Mouse (Mus musculus) midbrain, embryonic 13.5 days (tissue): ENCODE results near the gene Taar7b. TPM values are rescaled to one million over a fixed set of nuclear protein-coding genes. Genes with fewer than 3 reads are reported as not detected.

ENCODE experiments used
- ATAC-seq: fragments of 200-750 bp; cut with Nextera tagmentation; 2 replicates; pipeline ENCODE4 v1.8.0; 2017; ENCODE audit warnings: mild to moderate bottlenecking, moderate TSS enrichment, moderate library complexity
- H3K27ac ChIP-seq: fragments of 300-500 bp; sonication (generic); 2 replicates; pipeline ENCODE4 v1.5.1; 2015; ENCODE audit warnings: inconsistent platforms, mild to moderate bottlenecking, moderate library complexity
- H3K27me3 ChIP-seq: fragments of 300-500 bp; sonication (generic); 2 replicates; pipeline ENCODE4 v1.6.1; 2015; ENCODE audit warnings: mild to moderate bottlenecking, inconsistent platforms
- H3K36me3 ChIP-seq: fragments of 300-500 bp; sonication (generic); 2 replicates; pipeline ENCODE4 v1.6.1; 2015; ENCODE audit warnings: mild to moderate bottlenecking, inconsistent platforms
- H3K4me1 ChIP-seq: fragments of 300-500 bp; sonication (generic); replicated peaks from 2 replicates; pipeline ENCODE4 v1.6.1; 2015; ENCODE audit warnings: inconsistent platforms
- H3K4me2 ChIP-seq: fragments of 300-500 bp; sonication (generic); replicated peaks from 2 replicates; pipeline ENCODE4 v1.6.1; 2015; ENCODE audit warnings: moderate library complexity, mild to moderate bottlenecking, inconsistent platforms
- H3K4me3 ChIP-seq: fragments of 300-500 bp; sonication (generic); replicated peaks from 2 replicates; pipeline ENCODE4 v1.5.1; 2015; ENCODE audit warnings: mild to moderate bottlenecking, inconsistent platforms
- H3K9ac ChIP-seq: fragments of 300-500 bp; sonication (generic); replicated peaks from 2 replicates; pipeline ENCODE4 v1.6.1; 2015; ENCODE audit warnings: mild to moderate bottlenecking, inconsistent platforms
- H3K9me3 ChIP-seq: fragments of 300-500 bp; sonication (generic); 2 replicates; pipeline ENCODE4 v1.6.1; 2016; ENCODE audit warnings: mild to moderate bottlenecking, inconsistent platforms
- WGBS: fragments of 180-500 bp; shearing (Covaris S2); methylation state at CpG from one replicate; pipeline ENCODE4 v1.1.7; 2015; 5-methylcytosine and 5-hydroxymethylcytosine counted together
- polyA plus RNA-seq: library from polyadenylated mRNA; unstranded; fragments of >200 nt; fragmentation: Nextera tagmentation; extraction: Ambion mirVana; gene quantifications from 2 replicates; pipeline ENCODE4 v1.2.1, GENCODE M21; 2015

Taar7b gene
- polyA plus RNA-seq, 1 experiment from 2014 or later = not detected

DNA sequence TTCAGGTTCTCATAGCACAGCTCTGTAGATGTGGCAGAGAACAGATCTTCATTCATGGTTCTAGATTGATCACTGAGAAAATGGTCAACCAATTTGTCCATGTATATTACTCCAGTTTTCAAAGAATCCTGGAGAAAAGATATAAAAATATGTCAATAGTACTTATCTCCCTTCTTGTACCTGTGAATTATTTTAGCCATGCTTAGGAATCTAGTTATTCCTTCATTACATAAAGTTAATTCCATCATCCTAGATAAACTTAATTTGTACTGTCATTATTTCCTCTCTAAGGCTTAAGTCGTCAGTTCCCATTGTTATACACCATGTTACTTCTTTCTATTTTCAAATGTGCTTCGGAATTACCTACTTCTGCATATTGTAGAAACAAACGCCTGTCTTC, 6.4 kb upstream of the Taar7b start, which contains the start of gene Taar7a:
TSS of gene Taar7a (minus strand) at position 101 of the 400 bp plus-strand sequence.
- Histone ChIP-seq H3K4me2 (no peak within 1 kb of the TSS), H3K27ac (no peak within 1 kb of the TSS), H3K9me3 (no peaks in the 10 kb centered on the region), H3K27me3 (no peaks in the 10 kb centered on the region), H3K9ac (no peak within 1 kb of the TSS), H3K4me1 (no peaks in the 10 kb centered on the region), H3K4me3 (no peak within 1 kb of the TSS), H3K36me3 (no peaks in the 10 kb centered on the region)
- no peak for ATAC-seq
- 75% methylated on average over 3 of the region's 3 CpGs for WGBS

GRCm38 (mm10) chr10:24006442-24006841, 6.7 kb downstream of the Taar7b start:
- H3K9ac ChIP-seq = no peak overlapping the region
- 71% methylated on average over 1 of the region's 1 CpGs for WGBS
- H3K36me3 ChIP-seq = no peaks in the 10 kb centered on the region
- no peaks in the 10 kb centered on the region for H3K4me1 ChIP-seq
- no peak overlapping the region for H3K4me2 ChIP-seq
- no peak for ATAC-seq
- no peak overlapping the region for H3K27ac ChIP-seq
- no peaks in the 10 kb centered on the region for H3K27me3 ChIP-seq
- H3K4me3 ChIP-seq = no peak overlapping the region
- no peaks in the 10 kb centered on the region for H3K9me3 ChIP-seq

DNA sequence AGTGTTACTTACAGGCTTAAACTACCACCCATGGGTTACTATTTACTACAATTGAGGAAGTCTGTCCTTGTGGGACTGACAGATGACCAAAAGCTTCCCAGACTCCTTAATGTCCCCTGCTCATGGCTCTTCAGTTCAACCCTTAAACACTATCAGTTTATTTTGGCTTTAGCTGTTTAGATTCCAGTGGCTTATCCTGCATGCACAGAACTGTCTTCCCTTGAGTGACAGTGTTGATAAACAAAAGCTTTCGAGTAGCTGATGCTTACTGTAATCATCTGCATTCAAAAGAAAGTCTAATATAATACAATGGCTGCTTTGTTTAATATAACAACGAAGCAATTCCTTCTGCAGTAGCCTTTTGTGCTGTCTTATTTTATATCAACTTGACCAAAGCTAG, 7.3 kb downstream of the Taar7b start:
- no peak overlapping the region for H3K9ac ChIP-seq
- no peak for ATAC-seq
- WGBS = 72% methylated on average over 2 of the region's 2 CpGs

DNA sequence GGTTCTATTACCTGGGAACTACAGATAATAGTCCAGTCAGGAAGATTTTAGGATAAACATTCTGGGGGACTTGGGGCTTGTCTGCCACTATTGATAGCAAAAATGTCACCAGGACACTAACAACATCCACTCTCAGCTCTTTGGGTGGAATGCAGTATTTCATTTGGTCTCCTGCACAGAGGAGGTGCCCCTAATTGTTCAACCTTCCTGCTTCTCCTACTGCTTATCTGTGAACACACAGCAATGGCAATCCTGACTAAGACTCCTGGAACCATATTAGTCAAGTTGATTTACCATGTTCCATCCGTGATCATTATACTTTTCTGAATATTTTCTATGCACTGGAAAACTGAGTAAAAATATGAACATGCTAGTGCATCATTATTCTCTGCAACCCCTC, 8.4 kb downstream of the Taar7b start:
- WGBS = 89% methylated on average over 1 of the region's 1 CpGs

More for the DNA sequence above, 7.3 kb downstream of the Taar7b start:
- no peak overlapping the region for H3K4me2 ChIP-seq
- no peaks in the 10 kb centered on the region for H3K36me3 ChIP-seq
- H3K4me3 ChIP-seq = no peak overlapping the region
- H3K9me3 ChIP-seq = no peaks in the 10 kb centered on the region
- H3K4me1 ChIP-seq = no peaks in the 10 kb centered on the region
- H3K27ac ChIP-seq = no peak overlapping the region
- no peaks in the 10 kb centered on the region for H3K27me3 ChIP-seq

GRCm38 (mm10) chr10:24026922-24027321, 27.2 kb downstream of the Taar7b start, which contains the start of gene Taar7d:
TSS of gene Taar7d (plus strand) at chr10:24027222.
- Histone ChIP-seq H3K27ac (no peak within 1 kb of the TSS), H3K36me3 (no peaks in the 10 kb centered on the region), H3K27me3 (no peaks in the 10 kb centered on the region), H3K4me2 (no peak within 1 kb of the TSS), H3K9me3 (no peaks in the 10 kb centered on the region), H3K4me1 (no peaks in the 10 kb centered on the region), H3K9ac (no peak within 1 kb of the TSS), H3K4me3 (no peak within 1 kb of the TSS)
- no peak for ATAC-seq

More for the DNA sequence above, 8.4 kb downstream of the Taar7b start:
- Histone ChIP-seq H3K36me3 (no peaks in the 10 kb centered on the region), H3K9ac (no peak overlapping the region), H3K27ac (no peak overlapping the region), H3K4me1 (no peaks in the 10 kb centered on the region), H3K27me3 (no peaks in the 10 kb centered on the region), H3K4me3 (no peak overlapping the region), H3K9me3 (no peaks in the 10 kb centered on the region), H3K4me2 (no peak overlapping the region)
- no peak for ATAC-seq

GRCm38 (mm10) chr10:24031347-24031746, 31.6 kb downstream of the Taar7b start:
- H3K27ac ChIP-seq = no peak overlapping the region
- no peaks in the 10 kb centered on the region for H3K9me3 ChIP-seq
- no peak overlapping the region for H3K9ac ChIP-seq
- H3K27me3 ChIP-seq = no peaks in the 10 kb centered on the region
- no peak for ATAC-seq
- no peaks in the 10 kb centered on the region for H3K4me1 ChIP-seq
- no peaks in the 10 kb centered on the region for H3K36me3 ChIP-seq
- H3K4me2 ChIP-seq = no peak overlapping the region
- no peak overlapping the region for H3K4me3 ChIP-seq

- H3K27ac ChIP-seq = no peak within 1 kb of the TSS
- H3K9ac ChIP-seq = no peak within 1 kb of the TSS
- 90% methylated on average over 2 of the region's 2 CpGs for WGBS
- no peak within 1 kb of the TSS for H3K4me2 ChIP-seq
- no peaks in the 10 kb centered on the region for H3K4me1 ChIP-seq
- H3K27me3 ChIP-seq = no peaks in the 10 kb centered on the region
- ATAC-seq = no peak
- H3K4me3 ChIP-seq = no peak within 1 kb of the TSS
- no peaks in the 10 kb centered on the region for H3K9me3 ChIP-seq
- no peaks in the 10 kb centered on the region for H3K36me3 ChIP-seq
Measured at GRCm38 (mm10) chr10:24037314-24037713, 37.6 kb downstream of the Taar7b start, which contains the start of gene Taar7e. TSS of gene Taar7e (plus strand) at chr10:24037614.

DNA sequence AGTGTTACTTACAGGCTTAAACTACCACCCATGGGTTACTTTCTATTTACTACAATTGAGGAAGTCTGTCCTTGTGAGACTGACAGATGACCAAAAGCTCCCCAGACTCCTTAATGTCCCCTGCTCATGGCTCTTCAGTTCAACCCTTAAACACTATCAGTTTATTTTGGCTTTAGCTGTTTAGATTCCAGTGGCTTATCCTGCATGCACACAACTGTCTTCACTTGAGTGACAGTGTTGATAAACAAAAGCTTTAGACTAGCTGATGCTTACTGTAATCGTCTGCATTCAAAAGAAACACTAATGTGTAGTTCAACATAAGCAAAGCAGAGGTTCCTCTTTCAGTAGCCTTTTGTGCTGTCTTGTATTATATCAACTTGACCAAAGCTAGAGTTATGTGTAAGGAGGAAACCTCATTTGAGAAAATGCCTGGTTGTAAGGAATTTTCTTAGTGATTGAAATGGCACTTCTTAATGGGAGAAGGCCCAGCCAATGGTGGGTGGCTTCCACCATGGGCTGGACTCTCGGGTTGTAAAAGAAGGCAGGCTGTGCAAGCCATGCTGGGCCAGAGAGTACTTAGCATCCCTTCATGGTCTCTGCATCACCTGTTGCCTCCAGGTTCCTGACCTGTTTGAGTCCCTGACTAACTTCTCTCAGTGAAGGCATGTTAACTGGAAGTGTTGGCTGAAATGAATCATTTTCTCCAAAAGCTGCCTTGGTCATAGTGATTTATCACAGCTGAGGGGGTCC, 40.6 kb downstream of the Taar7b start:
- ATAC-seq = no peak

DNA sequence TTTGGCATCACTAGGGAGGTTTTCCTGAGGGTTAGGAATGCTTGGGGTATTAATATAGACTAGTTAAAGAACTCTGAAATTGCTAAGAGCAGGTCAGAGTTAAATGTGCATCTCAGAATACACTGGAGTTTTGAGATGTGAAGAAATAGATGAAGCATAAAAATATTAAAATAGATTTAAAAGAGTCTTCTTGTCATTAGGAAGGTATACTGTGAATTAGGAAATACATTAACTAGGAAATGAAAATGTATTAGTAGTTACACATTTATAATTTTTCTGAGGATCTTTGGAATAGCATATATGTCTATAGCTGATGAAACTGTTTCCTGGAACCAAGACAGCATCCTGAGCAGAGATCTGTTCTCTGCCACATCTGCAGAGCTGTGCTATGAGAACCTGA, 49.5 kb downstream of the Taar7b start, which contains the start of gene Taar7f:
TSS of gene Taar7f (plus strand) at position 301 of the 400 bp plus-strand sequence.
- H3K9me3 ChIP-seq = no peaks in the 10 kb centered on the region
- no peak within 1 kb of the TSS for H3K4me2 ChIP-seq
- H3K27me3 ChIP-seq = no peaks in the 10 kb centered on the region
- no peak within 1 kb of the TSS for H3K9ac ChIP-seq
- H3K27ac ChIP-seq = no peak within 1 kb of the TSS
- H3K4me3 ChIP-seq = no peak within 1 kb of the TSS
- H3K4me1 ChIP-seq = no peaks in the 10 kb centered on the region
- no peak for ATAC-seq
- H3K36me3 ChIP-seq = no peaks in the 10 kb centered on the region

More for the DNA sequence above, 40.6 kb downstream of the Taar7b start:
- Histone ChIP-seq H3K36me3 (no peaks in the 10 kb centered on the region), H3K4me2 (no peak overlapping the region), H3K9me3 (no peaks in the 10 kb centered on the region), H3K27me3 (no peaks in the 10 kb centered on the region), H3K4me3 (no peak overlapping the region), H3K4me1 (no peaks in the 10 kb centered on the region), H3K27ac (no peak overlapping the region), H3K9ac (no peak overlapping the region)
- 77% methylated on average over 2 of the region's 2 CpGs for WGBS

Other genes starting within 250 kb of the Taar7b start
- 113 and 114 TPM in 2 replicates for gene Rps12, start 212.7 kb upstream of the Taar7b start, polyA plus RNA-seq
- gene Slc18b1, start 203.0 kb upstream of the Taar7b start, polyA plus RNA-seq = 15.3 and 20.6 TPM in 2 replicates
- gene Vnn3, start 148.5 kb upstream of the Taar7b start, polyA plus RNA-seq = not detected in 2 replicates
- gene Vnn1, start 105.3 kb upstream of the Taar7b start, polyA plus RNA-seq = 0.19 and 0.21 TPM in 2 replicates
- not detected in 2 replicates for gene Taar1, start 79.6 kb upstream of the Taar7b start, polyA plus RNA-seq
- gene Taar2, start 61.4 kb upstream of the Taar7b start, polyA plus RNA-seq = not detected in 2 replicates
- gene Taar3, start 50.4 kb upstream of the Taar7b start, polyA plus RNA-seq = not detected in 2 replicates
- not detected in 2 replicates for gene Taar4, start 39.4 kb upstream of the Taar7b start, polyA plus RNA-seq
- gene Taar5, start 29.2 kb upstream of the Taar7b start, polyA plus RNA-seq = not detected in 2 replicates
- not detected in 2 replicates for gene Taar6, start 14.3 kb upstream of the Taar7b start, polyA plus RNA-seq
- not detected in 2 replicates for gene Taar7a, start 6.5 kb upstream of the Taar7b start, polyA plus RNA-seq
- gene Taar7d, start 27.3 kb downstream of the Taar7b start, polyA plus RNA-seq = not detected in 2 replicates
- gene Taar7e, start 37.7 kb downstream of the Taar7b start, polyA plus RNA-seq = not detected in 2 replicates
- gene Taar7f, start 49.6 kb downstream of the Taar7b start, polyA plus RNA-seq = not detected in 2 replicates
- not detected in 2 replicates for gene Taar8a, start 76.6 kb downstream of the Taar7b start, polyA plus RNA-seq
- gene Taar8b, start 92.4 kb downstream of the Taar7b start, polyA plus RNA-seq = not detected in 2 replicates
- gene Taar8c, start 102.0 kb downstream of the Taar7b start, polyA plus RNA-seq = not detected in 2 replicates
- gene Taar9, start 109.6 kb downstream of the Taar7b start, polyA plus RNA-seq = not detected in 2 replicates
- gene Stx7, start 149.4 kb downstream of the Taar7b start, polyA plus RNA-seq = 220 and 254 TPM in 2 replicates
- 0.67 and 1.3 TPM in 2 replicates for gene Moxd1, start 223.6 kb downstream of the Taar7b start, polyA plus RNA-seq